Mouse (Mus musculus): ENCODE measurements around the gene 1700018B08Rik. TPM values are rescaled to one million over a fixed set of nuclear protein-coding genes. Genes with fewer than 3 reads are reported as not detected.

Gene 1700018B08Rik
- polyA plus RNA-seq, 1 experiment from 2014 or later: not detected

- Histone ChIP-seq H3K27me3 (ENCODE audit: control insufficient read depth, insufficient read depth, low read length) (no peaks in the 10 kb centered on the region), H3K9ac (replicated peaks; ENCODE audit: low read depth, low read length) (no peak overlapping the region), H3K9me3 (ENCODE audit: control insufficient read depth, low read length) (no peaks in the 10 kb centered on the region), H3K27ac (ENCODE audit: low read depth, low read length) (no peak overlapping the region), H3K4me3 (ENCODE audit: low read depth, low read length) (no peak overlapping the region), H3K4me1 (ENCODE audit: control insufficient read depth, insufficient read depth, low read length) (peaks cover 4% of the 10 kb centered on the region; the same call in 1 of the 2 replicates), H3K36me3 (ENCODE audit: control insufficient read depth, insufficient read depth, low read length) (no peaks in the 10 kb centered on the region), H3K4me2 (ENCODE audit: low read depth, low read length) (no peak overlapping the region)
- WGBS: 52% methylated on average over 23 of the region's 23 CpGs
- ATAC-seq (ENCODE audit: low read depth): no peak
Measured at GRCm38 (mm10) chr8:121484072-121484782, 59.9 kb downstream of the 1700018B08Rik start.

Other genes starting within 250 kb of the 1700018B08Rik start
- gene Fbxo31, start 34.5 kb upstream of the 1700018B08Rik start, polyA plus RNA-seq (2014; fragmentation: Nextera tagmentation; extraction: Ambion mirVana): 33.9 and 39.6 TPM in 2 replicates
- 427 and 428 TPM in 2 replicates for gene Map1lc3b, start 46.0 kb upstream of the 1700018B08Rik start, polyA plus RNA-seq (2014; fragmentation: Nextera tagmentation; extraction: Ambion mirVana)
- gene Zcchc14, start 108.6 kb upstream of the 1700018B08Rik start, polyA plus RNA-seq (2014; fragmentation: Nextera tagmentation; extraction: Ambion mirVana): 36.2 and 40.2 TPM in 2 replicates
- gene Jph3, start 185.3 kb upstream of the 1700018B08Rik start, polyA plus RNA-seq (2014; fragmentation: Nextera tagmentation; extraction: Ambion mirVana): 84.2 and 89.0 TPM in 2 replicates